Mouse (Mus musculus) brain, embryonic 14.5 days (tissue): ENCODE data around the gene Kdm2a.

Experiments
- CTCF ChIP-seq: fragments of 200-500 bp; IDR thresholded peaks from 2 replicates; pipeline ENCODE4 v1.5.1; 2012; ENCODE audit warnings: inconsistent platforms, mild to moderate bottlenecking, moderate library complexity, borderline replicate concordance; ENCODE audit not compliant: insufficient read depth, insufficient read length; ENCODE audit errors: extremely low read depth
- POLR2A ChIP-seq: fragments of 200-500 bp; IDR thresholded peaks from 2 replicates; pipeline ENCODE4 v1.6.1; 2012; ENCODE audit warnings: mild to moderate bottlenecking, inconsistent platforms, borderline replicate concordance; ENCODE audit not compliant: poor library complexity, insufficient read depth, insufficient read length, severe bottlenecking; ENCODE audit errors: extremely low read depth

DNA sequence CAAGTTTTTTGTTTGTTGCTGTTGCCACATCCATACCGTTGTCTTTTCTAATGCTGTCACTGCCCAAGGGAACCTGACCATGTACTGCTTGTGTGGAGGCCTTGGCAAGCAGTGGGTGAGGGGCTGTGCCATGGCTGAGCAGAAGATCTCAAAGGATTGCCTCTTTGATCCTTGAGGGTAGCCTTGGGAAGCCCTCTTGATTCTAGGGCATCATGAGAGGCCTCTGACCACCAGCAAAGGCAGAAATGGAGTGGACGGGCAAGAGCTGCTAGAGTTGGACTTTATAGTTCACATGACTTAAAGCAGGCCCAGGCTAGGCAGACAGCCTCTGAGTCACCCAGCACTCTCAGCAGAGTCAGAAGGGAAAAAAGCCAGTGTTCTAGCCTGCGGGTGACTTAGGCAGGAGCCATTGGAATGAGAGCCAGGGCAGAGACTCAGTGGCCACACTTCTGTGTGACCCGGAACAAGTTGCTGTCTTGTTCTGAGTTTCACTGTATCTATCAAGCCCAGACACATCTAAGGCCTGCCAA, 32.1 kb upstream of the Kdm2a start:
- TF ChIP-seq CTCF (no peak), POLR2A (no peak)
